Mouse (Mus musculus) brain, embryonic 14.5 days (tissue): Measurements from ENCODE around the gene Cdca8.

Experiments
- CTCF ChIP-seq: fragments of 200-500 bp; IDR thresholded peaks from 2 replicates; pipeline ENCODE4 v1.5.1; 2012; ENCODE audit warnings: inconsistent platforms, mild to moderate bottlenecking, moderate library complexity, borderline replicate concordance; ENCODE audit not compliant: insufficient read depth, insufficient read length; ENCODE audit errors: extremely low read depth
- POLR2A ChIP-seq: fragments of 200-500 bp; IDR thresholded peaks from 2 replicates; pipeline ENCODE4 v1.6.1; 2012; ENCODE audit warnings: mild to moderate bottlenecking, inconsistent platforms, borderline replicate concordance; ENCODE audit not compliant: poor library complexity, insufficient read depth, insufficient read length, severe bottlenecking; ENCODE audit errors: extremely low read depth

DNA sequence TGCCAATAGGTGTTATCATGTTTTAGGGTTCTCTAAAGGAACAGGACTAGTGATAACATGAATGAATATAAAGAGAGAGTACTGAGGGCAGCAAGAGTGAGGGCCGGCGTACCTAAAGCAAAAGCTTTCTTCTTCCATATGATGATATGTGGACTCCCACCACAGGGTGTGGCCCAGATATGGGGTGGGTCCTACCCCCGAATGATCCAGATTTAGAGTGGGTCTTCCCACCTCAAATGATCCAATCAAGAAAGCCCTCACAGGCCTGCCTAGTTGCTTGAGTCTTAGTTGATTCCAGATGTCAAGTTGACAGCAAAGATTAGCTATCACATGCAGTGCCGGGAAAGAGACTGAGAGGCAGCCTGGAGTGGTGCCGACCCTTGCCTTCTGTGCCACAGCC, 4.7 kb upstream of the Cdca8 start:
- no peak for TF ChIP-seq CTCF
- TF ChIP-seq POLR2A: no peak
